Mouse (Mus musculus): ENCODE data around the gene Scrt2.

GRCm38 (mm10) chr2:152097916-152098315 lies 16.6 kb downstream of the Scrt2 start:
- no peak for TF ChIP-seq CTCF (IDR thresholded peaks at IDR 0.05; ENCODE audit: low read depth)
- TF ChIP-seq EP300 (optimal IDR thresholded peaks at IDR 0.05), result no peak
